Mouse (Mus musculus) lung, embryonic 15.5 days (tissue): ENCODE data around the gene Fosb. TPM values are rescaled to one million over a fixed set of nuclear protein-coding genes. Genes with fewer than 3 reads are reported as not detected.
A peak's percentile ranks its signal among the peaks of the same experiment; 100 is the strongest.

ENCODE experiments used
- ATAC-seq: fragments of 200-750 bp; cut with Nextera tagmentation; 2 replicates; pipeline ENCODE4 v1.8.0; 2017; ENCODE audit warnings: moderate number of reproducible peaks, borderline replicate concordance; ENCODE audit not compliant: low FRiP score, low TSS enrichment; ENCODE audit errors: extremely low read depth
- H3K27ac ChIP-seq: fragments of 300-500 bp; sonication (generic); 2 replicates; pipeline ENCODE4 v1.5.1; 2015; ENCODE audit warnings: moderate library complexity, mild to moderate bottlenecking, inconsistent platforms
- H3K27me3 ChIP-seq: fragments of 300-500 bp; sonication (generic); 2 replicates; pipeline ENCODE4 v1.6.1; 2015; ENCODE audit warnings: inconsistent platforms
- H3K36me3 ChIP-seq: fragments of 300-500 bp; sonication (generic); 2 replicates; pipeline ENCODE4 v1.6.1; 2015; ENCODE audit warnings: inconsistent platforms
- H3K4me1 ChIP-seq: fragments of 300-500 bp; sonication (generic); 2 replicates; pipeline ENCODE4 v1.6.1; 2015; ENCODE audit warnings: inconsistent platforms
- H3K4me2 ChIP-seq: fragments of 300-500 bp; sonication (generic); 2 replicates; pipeline ENCODE4 v1.6.1; 2015; ENCODE audit warnings: inconsistent platforms, mild to moderate bottlenecking, moderate library complexity
- H3K4me3 ChIP-seq: fragments of 300-500 bp; sonication (generic); 2 replicates; pipeline ENCODE4 v1.5.1; 2015; ENCODE audit warnings: mild to moderate bottlenecking, inconsistent platforms
- H3K9ac ChIP-seq: fragments of 300-500 bp; sonication (generic); 2 replicates; pipeline ENCODE4 v1.6.1; 2015; ENCODE audit warnings: inconsistent platforms
- H3K9me3 ChIP-seq: fragments of 300-500 bp; sonication (generic); 2 replicates; pipeline ENCODE4 v1.6.1; 2016; ENCODE audit warnings: inconsistent platforms
- WGBS: fragments of 180-500 bp; shearing (Covaris S2); methylation state at CpG from one replicate; pipeline ENCODE4 v1.1.7; 2015; 5-methylcytosine and 5-hydroxymethylcytosine counted together
- polyA plus RNA-seq: library from polyadenylated mRNA; unstranded; fragments of >200 nt; fragmentation: Nextera tagmentation; extraction: Ambion mirVana; gene quantifications from 2 replicates; pipeline ENCODE4 v1.2.1, GENCODE M21; 2015

Fosb gene
- polyA plus RNA-seq, 1 experiment from 2014 or later: 0.26 TPM

DNA sequence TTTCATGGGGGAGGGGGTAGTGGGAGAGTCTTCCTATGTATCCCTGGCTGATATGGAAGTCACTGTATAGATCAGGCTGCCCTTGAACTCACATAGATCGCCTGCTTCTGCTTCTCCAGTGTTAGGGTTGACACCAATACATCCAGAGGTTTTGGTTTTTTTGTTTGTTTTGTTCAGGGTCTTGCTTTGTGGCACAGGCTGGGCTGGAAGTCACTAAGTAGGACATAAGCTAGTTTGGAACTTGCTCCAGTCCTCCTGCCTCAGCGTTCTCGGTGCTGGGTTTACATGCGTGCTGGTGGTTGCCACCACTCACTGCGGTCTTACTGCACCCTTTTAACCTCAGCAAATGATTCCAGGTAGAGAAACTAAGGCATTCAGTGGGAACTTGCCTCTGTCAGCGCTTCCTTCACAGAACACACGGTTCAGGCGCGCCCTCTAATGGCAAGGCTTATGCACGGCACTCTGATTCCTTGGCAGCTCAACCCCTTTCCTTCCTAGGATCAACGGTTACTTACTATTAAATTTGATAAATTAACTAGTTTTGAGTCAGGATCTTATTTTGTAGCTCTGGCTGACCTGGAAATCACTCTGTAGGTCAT is 33.5 kb upstream of the Fosb start:
- Histone ChIP-seq H3K36me3 (peaks cover 2% of the 10 kb centered on the region), H3K4me1 (peaks cover 44% of the 10 kb centered on the region), H3K4me3 (no peak overlapping the region), H3K27me3 (peaks cover 17% of the 10 kb centered on the region), H3K27ac (no peak overlapping the region), H3K9me3 (no peaks in the 10 kb centered on the region), H3K4me2 (peak overlapping the region; percentile 92), H3K9ac (no peak overlapping the region)
- ATAC-seq: no peak
- WGBS: under 1% methylated on average over 11 of the region's 11 CpGs

DNA sequence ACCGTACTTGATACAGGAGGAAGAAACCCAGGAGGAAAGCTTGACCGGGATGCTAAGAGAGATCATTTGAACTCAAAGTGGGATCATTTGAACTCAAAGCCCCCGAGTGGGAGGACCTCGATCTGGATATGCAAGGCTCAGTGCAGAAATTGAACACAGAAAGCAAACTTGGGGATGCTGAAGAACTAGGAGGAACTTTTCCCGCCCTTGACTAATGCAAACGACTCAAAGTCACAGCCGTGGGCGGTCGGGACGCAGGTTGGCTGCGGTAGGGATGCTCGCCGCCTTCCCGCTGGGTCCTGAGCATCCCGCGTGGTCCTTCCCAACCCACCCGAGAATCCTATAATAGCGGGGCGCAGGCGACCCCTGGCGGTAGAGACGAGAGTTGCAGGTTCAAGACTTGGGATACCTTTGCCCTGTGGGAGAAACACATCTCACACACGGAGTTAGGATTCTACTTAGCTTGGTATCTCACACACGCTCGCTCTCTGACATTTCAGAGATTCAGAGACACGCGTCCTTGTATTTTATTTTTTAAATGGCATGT is 32.7 kb upstream of the Fosb start:
- 0 out of 2 replicates have a peak, but pooled peaks have one; percentile 13 for ATAC-seq
- H3K27me3 ChIP-seq: peaks cover 17% of the 10 kb centered on the region

DNA sequence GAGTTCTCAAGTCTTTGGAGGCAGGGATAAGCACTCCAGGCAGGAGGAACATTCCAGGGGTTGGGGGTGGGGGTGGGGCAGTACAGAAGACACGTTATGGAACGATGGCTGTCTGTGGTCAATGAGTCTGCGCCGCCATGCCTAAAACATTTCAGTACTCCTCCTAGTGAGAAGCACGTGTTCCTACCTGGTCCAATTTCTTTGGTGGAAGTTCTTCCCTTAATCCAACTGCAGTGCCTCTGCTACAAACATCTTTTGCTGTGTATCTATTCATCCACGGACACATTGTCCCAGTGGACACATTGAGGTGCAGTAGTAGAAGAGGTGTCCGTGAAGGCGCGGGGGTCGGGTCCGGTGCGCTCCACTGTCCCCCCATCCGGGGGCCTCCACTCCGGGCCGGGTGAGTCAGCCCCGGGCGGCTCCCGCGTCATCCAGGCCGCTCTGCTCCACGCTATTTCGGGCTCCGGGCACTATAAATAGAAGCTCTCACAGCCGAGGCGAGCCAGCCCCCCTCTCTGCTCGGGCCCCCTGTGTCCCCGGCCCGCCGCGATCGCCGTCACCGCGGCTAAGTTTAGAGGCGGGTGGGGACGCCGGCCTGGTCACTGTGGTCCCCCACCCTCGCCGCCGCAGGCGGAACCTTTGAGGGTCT is 32.0 kb upstream of the Fosb start:
- Histone ChIP-seq H3K27ac (no peak overlapping the region), H3K4me3 (peak overlapping the region; percentile 46), H3K4me1 (peaks cover 45% of the 10 kb centered on the region), H3K36me3 (no peaks in the 10 kb centered on the region), H3K9me3 (no peaks in the 10 kb centered on the region), H3K27me3 (peaks cover 17% of the 10 kb centered on the region), H3K9ac (peak overlapping the region; percentile 33), H3K4me2 (peak overlapping the region; percentile 92)
- WGBS: under 1% methylated on average over 41 of the region's 41 CpGs
- ATAC-seq: peak; percentile 19; the same call in 1 of the 2 replicates

More for the DNA sequence above, 32.7 kb upstream of the Fosb start:
- Histone ChIP-seq H3K4me3 (peak overlapping the region; percentile 46), H3K4me1 (peaks cover 45% of the 10 kb centered on the region), H3K4me2 (peak overlapping the region; percentile 92), H3K9me3 (no peaks in the 10 kb centered on the region), H3K9ac (peak overlapping the region; percentile 33), H3K27ac (no peak overlapping the region), H3K36me3 (no peaks in the 10 kb centered on the region)
- WGBS: under 1% methylated on average over 27 of the region's 27 CpGs

DNA sequence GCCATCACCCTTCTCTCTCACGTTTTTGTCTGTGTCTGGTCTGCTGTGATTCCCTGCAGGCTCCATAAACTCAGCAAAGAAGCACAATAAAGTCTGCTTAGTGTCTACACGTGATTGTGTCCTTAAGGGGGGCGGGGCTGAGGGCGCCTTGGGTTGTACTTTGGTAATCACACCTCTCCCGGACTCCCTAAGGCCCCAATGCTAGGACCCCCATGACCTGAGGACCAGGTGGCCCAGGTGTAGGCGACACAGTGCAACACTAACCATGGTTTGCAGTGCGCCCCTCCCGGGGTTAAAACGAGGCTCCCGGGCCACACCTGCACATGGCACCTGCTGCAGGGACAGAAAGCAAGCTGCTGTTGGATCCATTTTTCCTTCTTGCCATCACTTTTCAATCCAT is 31.4 kb upstream of the Fosb start:
- no peak for ATAC-seq
- Histone ChIP-seq H3K9me3 (no peaks in the 10 kb centered on the region), H3K27ac (no peak overlapping the region), H3K4me2 (peak overlapping the region; percentile 92), H3K4me3 (peak overlapping the region; percentile 46; the same call in 1 of the 2 replicates), H3K27me3 (peaks cover 17% of the 10 kb centered on the region), H3K36me3 (no peaks in the 10 kb centered on the region), H3K9ac (no peak overlapping the region), H3K4me1 (peaks cover 45% of the 10 kb centered on the region)
- 19% methylated on average over 10 of the region's 10 CpGs for WGBS

DNA sequence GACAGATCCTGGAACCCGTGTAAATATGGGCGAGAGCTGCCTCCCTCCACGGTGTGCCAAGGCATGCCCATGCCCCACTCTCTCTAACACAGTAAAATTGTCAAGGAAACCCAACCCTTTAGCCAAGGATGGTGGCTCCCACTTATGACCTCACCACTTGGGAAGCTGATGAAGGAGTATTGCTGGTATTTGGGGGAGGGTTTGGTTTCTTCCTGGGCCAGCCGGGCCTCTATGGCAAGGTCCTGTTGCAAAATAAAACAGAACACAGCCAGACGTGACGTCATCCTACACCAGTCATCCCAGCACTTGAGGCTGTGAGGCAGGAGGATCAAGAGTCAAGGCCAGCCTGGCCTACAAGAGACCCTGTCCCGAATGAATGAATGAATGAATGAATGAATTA is 28.7 kb upstream of the Fosb start:
- Histone ChIP-seq H3K36me3 (no peaks in the 10 kb centered on the region), H3K9me3 (no peaks in the 10 kb centered on the region), H3K4me2 (no peak overlapping the region), H3K27ac (no peak overlapping the region), H3K27me3 (peaks cover 17% of the 10 kb centered on the region), H3K4me1 (peaks cover 28% of the 10 kb centered on the region), H3K4me3 (no peak overlapping the region), H3K9ac (no peak overlapping the region)
- no peak for ATAC-seq
- WGBS: 47% methylated on average over 7 of the region's 7 CpGs

DNA sequence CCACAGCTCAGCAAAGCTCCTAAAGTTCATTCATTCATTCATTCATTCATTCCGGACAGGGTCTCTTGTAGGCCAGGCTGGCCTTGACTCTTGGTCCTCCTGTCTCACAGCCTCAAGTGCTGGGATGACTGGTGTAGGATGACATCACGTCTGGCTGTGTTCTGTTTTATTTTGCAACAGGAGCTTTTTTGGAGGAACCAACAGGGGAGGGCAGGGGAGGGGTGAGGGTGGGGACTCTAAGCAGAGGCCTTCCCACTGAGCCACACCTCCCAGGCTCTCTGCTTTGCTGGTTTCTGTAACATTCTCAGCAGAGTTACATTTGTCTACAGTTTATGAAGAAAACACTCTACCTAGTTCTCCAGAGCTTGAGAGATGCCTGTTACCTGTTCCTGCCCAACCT is 28.2 kb upstream of the Fosb start:
- no peak overlapping the region for H3K4me3 ChIP-seq
- H3K27ac ChIP-seq: no peak overlapping the region
- 65% methylated on average over 2 of the region's 2 CpGs for WGBS
- H3K27me3 ChIP-seq: peaks cover 17% of the 10 kb centered on the region
- H3K4me1 ChIP-seq: peaks cover 25% of the 10 kb centered on the region
- H3K36me3 ChIP-seq: no peaks in the 10 kb centered on the region
- ATAC-seq: no peak
- no peak overlapping the region for H3K4me2 ChIP-seq
- H3K9ac ChIP-seq: no peak overlapping the region
- no peaks in the 10 kb centered on the region for H3K9me3 ChIP-seq

DNA sequence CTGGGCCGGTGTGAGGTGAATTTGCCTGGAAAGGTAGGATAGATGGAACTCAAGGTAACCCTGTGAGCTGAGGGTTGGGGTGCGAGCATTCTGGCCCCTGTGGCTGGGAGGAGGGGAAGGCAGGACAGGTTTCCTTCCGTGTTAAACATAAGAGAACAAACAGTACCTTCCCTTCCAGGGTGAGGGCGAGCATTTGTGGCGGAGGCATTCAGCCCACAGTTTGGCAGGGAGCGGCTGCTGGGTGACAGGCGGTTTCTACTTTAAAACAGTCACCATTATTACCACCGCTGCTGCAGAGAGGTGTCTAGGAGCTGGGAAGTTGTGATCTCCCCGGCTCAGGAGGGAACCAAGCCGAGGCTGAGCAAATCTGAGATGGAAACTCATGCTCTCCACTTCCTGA is 27.3 kb upstream of the Fosb start:
- H3K4me3 ChIP-seq: no peak overlapping the region
- no peaks in the 10 kb centered on the region for H3K9me3 ChIP-seq
- H3K4me1 ChIP-seq: peaks cover 20% of the 10 kb centered on the region
- WGBS: 60% methylated on average over 10 of the region's 10 CpGs
- ATAC-seq: no peak
- H3K27me3 ChIP-seq: peaks cover 12% of the 10 kb centered on the region
- H3K27ac ChIP-seq: no peak overlapping the region
- no peak overlapping the region for H3K4me2 ChIP-seq
- H3K9ac ChIP-seq: no peak overlapping the region
- H3K36me3 ChIP-seq: no peaks in the 10 kb centered on the region

DNA sequence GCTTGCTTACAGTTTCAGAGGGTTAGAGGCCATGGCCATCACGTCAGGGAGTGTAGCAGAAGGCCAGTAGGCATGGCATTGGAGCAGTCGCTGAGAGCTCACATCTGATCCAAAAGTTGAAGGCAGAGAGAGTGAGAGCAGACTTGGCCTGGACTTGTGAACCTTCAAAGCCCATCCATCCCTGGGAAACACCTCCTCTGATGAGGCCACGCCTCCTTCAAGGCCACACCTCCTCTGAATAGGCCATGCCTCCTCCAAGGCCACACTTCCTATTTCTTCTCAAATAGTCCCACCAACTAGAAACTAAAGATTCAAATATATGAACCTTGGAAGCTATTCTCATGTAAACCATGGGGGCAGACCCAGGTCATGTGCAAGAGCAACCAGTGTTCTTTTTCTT is 25.7 kb upstream of the Fosb start:
- H3K9ac ChIP-seq: no peak overlapping the region
- no peaks in the 10 kb centered on the region for H3K9me3 ChIP-seq
- H3K36me3 ChIP-seq: no peaks in the 10 kb centered on the region
- H3K4me1 ChIP-seq: peaks cover 10% of the 10 kb centered on the region
- no peaks in the 10 kb centered on the region for H3K27me3 ChIP-seq
- H3K27ac ChIP-seq: no peak overlapping the region
- H3K4me2 ChIP-seq: no peak overlapping the region
- H3K4me3 ChIP-seq: no peak overlapping the region
- ATAC-seq: no peak
- WGBS: 46% methylated on average over 3 of the region's 3 CpGs

DNA sequence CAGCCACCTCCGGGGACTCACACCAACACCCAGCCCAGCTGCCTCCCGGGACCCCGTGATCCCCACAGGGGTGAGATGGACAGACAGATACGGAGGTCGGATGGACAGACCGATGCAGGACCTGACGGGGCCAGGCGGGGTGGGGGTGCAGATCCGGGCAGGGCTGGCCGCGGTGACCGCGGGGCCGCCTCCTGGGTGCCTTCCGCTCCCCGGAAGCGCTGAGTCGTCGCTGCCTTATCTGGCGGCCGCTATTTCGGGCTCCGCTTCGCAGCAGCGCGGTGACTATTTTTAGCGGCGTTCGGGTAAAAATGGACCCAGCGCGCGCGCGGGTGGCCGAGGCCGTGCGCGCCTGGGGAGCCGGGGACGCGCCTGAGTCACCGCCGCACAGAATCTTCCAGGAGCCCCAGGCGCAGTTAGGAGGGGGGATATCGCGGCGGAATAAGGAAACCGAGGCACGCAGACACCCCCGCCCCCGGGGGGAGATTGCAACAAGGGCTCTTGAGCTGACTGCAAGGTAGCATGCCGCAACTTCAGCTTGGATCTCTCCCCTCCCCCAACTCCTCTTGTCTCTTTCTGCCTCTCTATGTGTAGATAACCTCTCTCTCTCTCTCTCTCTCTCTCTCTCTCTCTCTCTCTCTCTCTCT is 23.0 kb upstream of the Fosb start:
- peak overlapping the region; percentile 87 for H3K4me2 ChIP-seq
- H3K27me3 ChIP-seq: no peaks in the 10 kb centered on the region
- under 1% methylated on average over 52 of the region's 52 CpGs for WGBS
- peak overlapping the region; percentile 59 for H3K4me3 ChIP-seq
- H3K36me3 ChIP-seq: no peaks in the 10 kb centered on the region
- peak overlapping the region; percentile 70 for H3K27ac ChIP-seq
- peak; percentile 69 for ATAC-seq
- no peaks in the 10 kb centered on the region for H3K9me3 ChIP-seq
- peaks cover 5% of the 10 kb centered on the region for H3K4me1 ChIP-seq
- H3K9ac ChIP-seq: peak overlapping the region; percentile 73

DNA sequence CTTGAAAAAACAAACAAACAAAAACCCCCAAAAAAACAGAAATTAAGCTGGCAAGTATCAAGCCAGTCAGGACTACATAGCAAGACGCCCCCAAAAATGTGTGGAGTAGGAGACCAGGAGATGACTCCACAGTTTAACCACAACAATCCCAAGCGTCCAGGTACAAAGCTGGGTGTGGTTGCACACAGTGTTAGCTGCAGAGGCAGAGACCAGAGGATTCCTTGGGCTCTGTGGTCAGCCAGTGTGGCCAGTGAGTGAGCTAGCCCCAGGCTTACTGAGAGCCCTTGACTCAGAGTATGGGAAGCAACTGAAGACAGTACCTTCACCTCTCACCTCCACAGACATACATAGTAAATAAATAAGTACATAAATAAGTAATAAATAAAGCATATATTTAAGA is 22.1 kb upstream of the Fosb start:
- H3K4me2 ChIP-seq: no peak overlapping the region
- no peak overlapping the region for H3K9ac ChIP-seq
- WGBS: 66% methylated on average over 2 of the region's 2 CpGs
- ATAC-seq: no peak
- H3K27me3 ChIP-seq: no peaks in the 10 kb centered on the region
- H3K9me3 ChIP-seq: no peaks in the 10 kb centered on the region
- no peak overlapping the region for H3K27ac ChIP-seq
- peaks cover 14% of the 10 kb centered on the region for H3K4me1 ChIP-seq
- no peaks in the 10 kb centered on the region for H3K36me3 ChIP-seq
- no peak overlapping the region for H3K4me3 ChIP-seq

DNA sequence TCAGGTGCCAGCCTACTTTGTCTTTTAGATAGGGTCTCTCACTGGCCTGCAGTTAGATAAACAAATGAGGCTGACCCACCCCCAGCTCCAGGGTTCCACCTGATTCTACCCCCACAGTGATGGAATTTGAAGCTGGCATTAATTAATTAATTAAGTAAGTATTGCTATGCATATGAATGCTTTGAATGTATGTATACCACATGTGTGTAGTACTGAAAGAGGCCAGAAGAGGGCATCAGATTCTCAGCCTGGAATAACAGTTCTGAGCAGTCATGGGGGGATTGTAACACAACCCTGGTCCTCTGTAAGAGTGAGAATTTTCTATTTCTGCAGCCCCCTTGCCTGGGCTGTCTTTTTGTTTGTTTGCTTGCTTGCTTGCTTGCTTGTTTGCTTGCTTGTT is 18.6 kb upstream of the Fosb start:
- H3K4me3 ChIP-seq: no peak overlapping the region
- peaks cover 27% of the 10 kb centered on the region for H3K4me1 ChIP-seq
- H3K27ac ChIP-seq: no peak overlapping the region
- no peaks in the 10 kb centered on the region for H3K27me3 ChIP-seq
- no peak for ATAC-seq
- H3K9ac ChIP-seq: no peak overlapping the region
- H3K9me3 ChIP-seq: no peaks in the 10 kb centered on the region
- no peaks in the 10 kb centered on the region for H3K36me3 ChIP-seq
- H3K4me2 ChIP-seq: no peak overlapping the region

DNA sequence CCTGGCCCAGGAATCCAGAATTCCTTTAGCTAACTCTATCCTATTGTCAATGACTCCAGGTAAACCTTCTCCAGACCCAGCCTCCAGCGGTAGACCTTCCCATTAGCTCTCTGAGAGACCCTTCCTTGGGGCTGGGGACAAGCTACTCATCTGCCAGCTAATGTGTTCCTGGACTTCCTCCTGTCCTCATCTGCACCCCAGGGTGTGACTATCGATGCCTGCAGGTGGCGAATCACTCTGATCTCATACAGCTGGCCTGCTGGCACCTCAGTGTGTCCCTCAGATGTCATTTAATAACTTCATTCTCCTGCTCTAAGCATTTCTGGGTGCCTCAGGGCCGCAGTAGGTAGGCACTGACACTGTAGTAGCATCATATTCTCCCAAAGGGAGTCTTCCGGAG is 17.9 kb upstream of the Fosb start:
- H3K4me1 ChIP-seq: peaks cover 26% of the 10 kb centered on the region
- H3K36me3 ChIP-seq: no peaks in the 10 kb centered on the region
- H3K9ac ChIP-seq: no peak overlapping the region
- H3K4me3 ChIP-seq: no peak overlapping the region
- peak overlapping the region; percentile 73; the same call in 1 of the 2 replicates for H3K4me2 ChIP-seq
- H3K9me3 ChIP-seq: no peaks in the 10 kb centered on the region
- ATAC-seq: no peak
- no peak overlapping the region for H3K27ac ChIP-seq
- no peaks in the 10 kb centered on the region for H3K27me3 ChIP-seq
- 73% methylated on average over 5 of the region's 5 CpGs for WGBS
